Mouse (Mus musculus) frontal cortex, postnatal 14 days (tissue): Measurements from ENCODE around the gene Kremen1.

Source experiments
- DNase-seq, 2 experiments: peaks; one replicate each; pipeline ENCODE4 v3.0.0; 2022; ENCODE audit warnings: low spot score in 2 of 2

Kremen1 gene

DNA sequence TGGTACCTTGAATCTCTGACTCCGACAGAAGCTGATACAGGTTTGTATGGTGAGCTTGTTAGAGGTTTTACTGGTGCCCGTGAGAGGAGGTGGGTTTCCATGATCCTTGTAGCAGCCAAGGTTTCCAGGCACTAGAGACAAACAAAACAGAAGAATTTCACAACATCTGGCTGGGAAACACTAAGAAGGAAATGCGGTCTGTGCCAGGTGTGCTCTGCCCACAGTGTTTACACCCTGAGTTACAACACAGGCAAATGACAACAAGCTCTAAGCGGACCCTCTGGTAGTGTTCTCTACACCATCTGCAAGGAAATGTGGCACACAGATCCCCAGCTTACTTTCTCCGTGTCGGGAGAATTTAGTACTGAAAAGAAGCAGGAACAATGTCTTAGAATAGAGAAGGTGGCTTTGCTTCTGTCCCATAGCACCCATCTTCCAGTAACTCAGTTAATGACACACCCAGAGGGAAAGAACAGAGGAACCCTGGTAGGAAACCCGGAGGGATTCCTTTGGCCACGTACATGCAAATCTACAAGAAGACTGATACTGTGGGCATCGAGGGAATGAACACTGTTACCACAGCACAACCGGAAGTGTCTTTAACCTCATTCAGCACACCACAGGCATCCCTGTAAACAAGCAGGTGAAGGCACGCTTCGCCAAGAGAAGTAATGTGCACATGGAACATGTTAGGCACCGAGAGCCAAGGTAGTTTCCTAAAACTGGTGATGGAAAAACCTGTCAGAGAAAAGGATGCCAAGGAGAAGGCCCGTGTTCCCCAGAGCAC lies 45.8 kb downstream of the Kremen1 start:
- DNase-seq = no peak

DNA sequence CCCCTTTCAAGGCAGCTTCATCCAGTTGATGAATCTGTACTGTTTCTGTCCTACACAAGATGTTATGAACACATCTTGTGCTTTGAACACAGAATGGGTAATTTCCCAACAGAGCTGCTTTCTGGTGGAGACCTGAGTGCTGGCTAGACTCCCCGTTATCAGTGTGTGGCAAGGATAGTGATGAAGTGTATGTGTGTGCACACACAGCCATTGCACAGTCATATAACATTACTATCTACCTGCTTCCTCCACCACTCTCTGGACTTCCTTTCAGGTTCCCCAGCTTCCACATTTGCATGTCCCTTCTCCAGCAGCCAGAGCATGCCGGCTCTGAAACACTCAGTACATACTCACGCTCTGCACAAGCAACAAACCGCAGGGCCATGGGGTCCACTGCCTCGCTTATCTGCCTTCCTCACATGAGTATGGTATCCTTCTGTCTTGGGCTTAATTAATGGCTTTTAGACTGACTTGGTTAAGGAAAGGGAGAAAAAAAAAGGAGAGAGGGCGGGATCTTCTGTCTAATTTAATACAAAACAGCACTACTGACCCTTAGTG lies 46.8 kb downstream of the Kremen1 start:
- DNase-seq = no peak

DNA sequence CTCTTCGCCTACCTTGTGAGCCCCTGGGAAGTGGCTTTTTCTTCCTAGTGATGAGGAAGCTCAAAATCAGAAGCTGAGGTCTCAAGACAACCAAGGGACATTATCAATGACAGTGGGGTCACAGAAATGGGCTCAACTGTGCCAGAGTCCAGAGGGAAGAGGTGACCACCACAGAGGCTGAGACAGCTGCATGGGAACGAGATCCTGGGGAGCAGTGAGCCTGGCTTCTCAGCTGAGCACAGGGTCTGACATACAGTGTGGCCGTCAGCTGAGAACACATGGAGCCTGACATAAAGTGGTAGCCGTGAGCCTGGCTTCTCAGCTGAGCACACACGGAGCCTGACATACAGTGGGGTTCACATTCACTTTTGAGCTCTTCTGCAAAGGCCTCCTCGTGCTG lies 58.3 kb downstream of the Kremen1 start:
- DNase-seq = no peak

DNA sequence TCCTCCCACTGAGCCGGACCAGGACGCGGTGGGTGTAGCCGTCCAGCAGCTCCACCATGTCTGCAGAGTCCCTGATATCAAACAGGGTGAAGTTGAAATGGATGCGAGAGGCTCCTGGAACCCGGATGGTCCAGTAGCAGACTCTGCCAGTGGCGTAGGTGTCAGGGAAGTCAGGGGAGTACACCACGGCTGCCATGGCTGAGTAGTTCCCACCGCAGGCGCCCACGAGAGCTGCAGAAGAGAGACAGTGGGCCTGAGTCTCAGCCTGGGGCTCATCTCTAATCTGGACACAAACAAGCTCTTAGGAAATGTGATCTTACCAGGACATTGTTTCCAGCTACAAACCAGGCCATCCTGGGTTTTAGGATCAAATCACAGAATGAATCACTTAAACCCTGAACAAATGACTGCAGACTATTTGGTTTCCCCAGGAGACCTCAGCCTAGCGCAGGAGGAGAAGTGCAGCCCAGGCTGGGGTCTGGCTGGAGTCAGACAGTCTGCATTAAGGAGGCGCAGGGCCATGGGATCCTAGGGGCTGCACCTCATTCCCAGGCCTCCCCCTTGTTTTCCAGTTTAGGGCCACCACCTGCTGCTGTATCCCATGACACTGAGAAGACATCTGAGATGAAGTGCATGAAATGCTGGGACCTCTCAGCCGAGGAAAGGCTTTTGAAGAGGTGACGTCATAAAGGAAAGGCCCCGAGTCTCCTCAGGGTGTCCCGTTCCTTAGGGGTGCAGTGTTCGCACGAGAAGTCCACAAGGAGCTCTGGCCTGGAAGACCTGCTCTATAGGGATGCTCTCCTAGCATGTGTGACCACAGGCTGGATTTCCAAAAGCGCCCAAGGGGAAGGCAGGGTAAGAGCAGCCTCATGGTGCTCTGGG lies 59.3 kb downstream of the Kremen1 start:
- DNase-seq = no peak

DNA sequence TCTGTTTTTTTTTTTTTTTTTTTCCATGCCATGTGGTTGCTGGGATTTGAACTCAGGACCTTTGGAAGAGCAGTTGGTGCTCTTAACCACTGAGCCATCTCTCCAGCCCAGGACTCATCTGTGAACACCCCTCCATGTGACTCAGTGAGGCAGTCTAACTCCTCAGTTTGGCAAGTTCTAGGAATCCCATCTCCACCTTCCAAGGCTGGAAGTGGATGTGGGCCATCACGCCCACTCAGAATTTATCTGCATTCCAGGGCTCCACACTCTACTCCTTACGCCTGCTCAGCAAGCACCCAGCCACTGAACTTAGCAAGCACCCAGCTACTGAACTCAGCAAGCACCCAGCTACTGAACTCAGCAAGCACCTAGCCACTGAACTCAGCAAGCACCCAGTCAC lies 61.5 kb downstream of the Kremen1 start:
- no peak for DNase-seq

DNA sequence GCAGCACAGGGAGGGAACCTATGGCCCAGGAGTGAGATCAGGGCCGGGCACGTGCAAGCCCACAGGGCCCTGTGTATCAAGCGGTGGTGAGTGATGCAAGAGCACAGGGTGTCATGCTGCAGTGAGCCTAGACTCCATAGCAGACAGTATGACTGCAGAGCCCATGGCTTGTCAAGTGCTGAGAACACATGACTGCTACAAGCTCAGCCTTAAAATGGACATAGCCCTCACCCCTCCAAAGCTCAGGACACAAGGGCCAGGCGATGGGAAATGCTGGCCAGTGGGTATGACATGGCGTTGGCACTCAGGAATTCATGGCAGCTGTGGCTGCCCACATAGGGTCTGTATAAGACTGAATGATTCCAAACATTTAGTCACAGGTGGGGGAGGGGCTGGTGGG lies 64.3 kb downstream of the Kremen1 start:
- DNase-seq = no peak

DNA sequence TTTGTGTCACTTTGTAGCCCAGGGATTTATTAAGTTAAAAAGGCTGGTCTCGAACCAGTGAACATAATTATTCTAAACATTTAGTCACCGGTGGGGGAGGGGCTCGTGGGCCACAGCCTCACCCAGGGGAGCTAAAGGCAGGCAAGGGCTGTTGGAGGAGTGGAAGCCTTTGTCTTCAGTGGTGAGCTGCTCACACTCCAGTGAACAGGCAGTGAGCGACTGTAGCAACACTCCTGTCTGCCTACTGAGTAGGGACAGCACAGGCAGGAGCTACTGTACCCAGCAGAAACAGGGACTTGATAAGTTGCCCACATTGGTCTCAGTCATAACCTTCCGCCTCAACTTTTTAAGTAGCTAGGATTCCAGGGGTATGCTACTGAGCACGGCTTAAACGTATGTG lies 64.8 kb downstream of the Kremen1 start:
- DNase-seq = no peak

DNA sequence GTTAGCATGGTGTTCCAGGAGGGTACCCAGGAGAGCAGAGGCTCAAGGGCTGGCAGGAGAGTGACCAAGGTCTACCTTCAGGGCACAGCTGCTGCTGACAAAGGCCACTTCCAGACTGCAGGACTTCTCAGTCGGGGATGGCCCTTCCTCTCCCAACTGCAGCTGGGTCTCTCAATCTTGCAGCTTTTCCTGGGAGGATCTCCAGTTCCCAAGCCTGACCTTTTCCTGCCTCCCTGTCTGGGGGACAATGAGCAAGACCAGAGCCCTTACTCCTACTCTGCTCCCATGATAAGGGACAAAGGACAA lies 67.8 kb downstream of the Kremen1 start:
- no peak for DNase-seq

DNA sequence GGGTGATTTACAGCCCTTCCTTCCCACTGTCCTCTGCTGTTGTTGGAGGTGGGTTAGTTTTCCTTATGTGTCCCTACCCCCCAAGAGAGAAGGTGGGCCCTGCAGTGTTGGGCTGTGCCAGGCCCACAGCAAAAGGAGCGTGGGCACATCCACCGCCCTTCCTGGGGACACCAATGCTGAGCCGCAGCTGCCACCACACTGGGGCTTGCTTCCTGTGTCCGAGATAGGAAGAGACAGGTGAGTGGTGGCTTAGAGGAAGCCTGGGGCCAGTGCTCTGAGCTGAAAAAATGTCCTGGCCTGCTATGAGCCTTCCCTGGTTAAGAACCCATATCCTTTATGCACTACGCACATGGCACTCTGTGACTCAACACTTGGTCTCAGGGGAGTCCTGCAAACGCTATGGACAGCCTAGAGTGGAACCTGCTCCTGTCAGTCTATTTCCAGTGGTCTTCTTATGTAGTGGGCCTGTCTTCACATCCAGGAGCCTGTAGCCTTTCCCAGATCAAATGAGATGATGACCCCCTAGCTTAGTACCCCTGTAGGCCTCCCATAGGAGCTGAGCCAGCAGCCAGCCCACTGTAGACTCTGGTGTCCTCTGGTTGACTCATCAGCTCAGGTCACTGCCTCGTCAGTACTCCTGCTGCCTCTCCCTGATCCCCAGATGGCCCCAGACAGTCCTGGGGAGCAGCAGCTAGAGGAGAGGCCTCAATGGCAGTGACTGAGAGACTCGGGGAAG lies 68.3 kb downstream of the Kremen1 start:
- DNase-seq = no peak

DNA sequence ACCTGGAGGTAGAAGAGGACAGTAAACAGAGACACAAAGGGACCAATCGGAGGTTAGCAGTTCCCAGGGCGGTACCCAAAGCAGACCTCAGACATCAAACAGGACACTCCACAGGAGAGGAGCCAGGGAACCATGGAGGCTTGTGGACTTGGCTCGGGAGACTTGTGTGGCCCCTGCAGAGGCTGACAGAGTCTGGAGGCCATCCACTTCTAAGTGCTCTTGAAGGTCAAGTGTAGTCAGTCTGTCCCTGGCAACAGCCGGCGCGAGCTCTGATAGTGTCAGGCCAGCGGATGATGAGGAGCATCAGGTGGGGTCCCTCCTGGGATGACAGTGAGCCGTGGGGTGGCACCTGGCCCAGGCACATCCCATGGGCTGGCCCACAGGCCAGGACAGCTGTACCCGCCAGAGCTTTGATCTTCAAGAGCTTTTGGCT lies 69.3 kb downstream of the Kremen1 start:
- DNase-seq = no peak

DNA sequence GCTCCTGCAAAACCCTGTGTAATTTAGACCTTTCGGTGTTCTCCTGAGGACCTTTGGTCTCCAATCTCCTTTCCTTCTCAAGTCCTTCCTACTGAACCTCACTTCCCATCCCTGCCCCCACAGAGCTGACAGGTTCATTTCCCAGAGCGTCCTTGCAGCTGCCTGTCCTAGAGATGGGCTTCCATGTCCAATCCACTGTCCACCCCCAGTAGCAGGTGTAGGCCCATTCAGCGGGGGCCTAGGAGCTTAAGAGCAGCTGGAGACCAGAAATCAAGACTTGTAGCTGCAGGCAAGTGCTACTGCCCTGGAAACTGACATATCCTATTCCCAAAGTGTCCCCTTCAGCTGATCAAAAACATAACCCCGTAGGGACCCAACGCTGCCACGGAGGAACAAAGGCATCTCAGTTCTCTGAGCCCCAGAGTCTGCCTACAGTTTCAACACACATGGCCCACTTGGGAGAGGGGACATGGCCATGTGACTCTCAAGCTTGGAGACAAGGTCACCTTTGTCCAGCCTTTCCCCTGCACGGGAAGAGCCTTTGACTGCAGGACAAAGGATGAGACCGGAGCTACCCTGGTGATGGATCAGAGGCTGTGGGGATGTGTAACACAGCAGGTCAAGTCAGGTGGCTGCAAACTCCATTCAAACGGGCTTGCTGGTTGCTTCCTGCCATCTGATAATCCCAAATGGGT lies 72.0 kb downstream of the Kremen1 start:
- no peak for DNase-seq

DNA sequence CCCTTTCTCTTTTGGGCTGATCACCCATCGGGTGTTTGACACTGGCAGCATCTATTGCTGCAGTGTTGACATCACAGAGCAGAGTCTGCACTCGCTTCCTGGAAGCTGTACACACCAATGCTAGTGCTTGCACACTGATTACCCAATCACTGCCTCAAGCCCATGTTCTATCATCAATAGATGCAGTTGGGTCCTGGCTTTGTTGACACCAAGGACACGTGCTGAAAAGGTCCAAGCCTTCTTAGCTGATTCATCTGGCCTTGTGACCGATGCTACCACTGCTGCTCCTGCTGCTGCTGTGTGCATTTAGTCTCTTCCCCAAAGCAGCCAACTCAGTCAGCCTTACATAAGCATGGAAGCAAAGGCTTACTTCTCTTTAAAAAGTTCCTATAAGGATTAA lies 73.2 kb downstream of the Kremen1 start:
- no peak for DNase-seq

DNA sequence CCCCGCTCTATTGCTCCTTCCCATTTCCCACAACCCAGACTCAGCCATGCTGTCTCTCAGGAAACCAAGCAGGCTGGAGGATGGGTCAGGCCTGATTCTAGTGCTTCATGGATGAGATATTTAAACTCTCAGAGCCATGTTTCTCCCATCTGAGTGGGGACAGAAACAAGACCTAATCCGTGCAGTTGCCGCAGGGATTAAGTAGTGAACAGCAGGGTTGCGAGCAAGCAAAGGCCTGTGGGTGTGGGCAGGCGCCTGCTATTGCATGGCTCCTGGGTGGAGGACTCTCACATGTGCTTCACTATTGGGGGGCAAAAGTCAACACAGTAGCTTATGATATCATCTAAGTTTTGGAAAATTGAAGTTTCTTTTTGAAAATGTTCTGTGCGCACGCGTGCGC lies 76.5 kb downstream of the Kremen1 start:
- DNase-seq = no peak

DNA sequence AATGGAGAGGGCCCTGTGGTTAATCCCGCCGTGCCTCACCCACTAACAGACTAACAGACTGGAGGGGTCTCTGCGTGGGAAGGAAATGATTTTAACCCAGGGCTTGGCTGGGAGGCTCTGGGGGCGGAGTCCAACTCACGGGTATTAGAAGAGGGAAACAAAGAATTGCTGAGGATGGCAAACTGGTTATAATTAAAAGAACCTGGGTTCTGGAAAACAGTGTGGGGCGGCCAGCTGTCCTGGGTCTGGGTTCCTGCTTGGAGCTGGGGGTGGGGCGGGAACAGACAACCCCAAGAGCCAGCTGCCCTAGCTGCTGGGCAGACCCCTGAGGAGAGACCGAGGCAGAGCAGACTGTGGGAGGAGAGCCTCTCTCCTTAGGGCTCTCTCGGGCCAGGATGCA lies 77.1 kb downstream of the Kremen1 start:
- DNase-seq = no peak

DNA sequence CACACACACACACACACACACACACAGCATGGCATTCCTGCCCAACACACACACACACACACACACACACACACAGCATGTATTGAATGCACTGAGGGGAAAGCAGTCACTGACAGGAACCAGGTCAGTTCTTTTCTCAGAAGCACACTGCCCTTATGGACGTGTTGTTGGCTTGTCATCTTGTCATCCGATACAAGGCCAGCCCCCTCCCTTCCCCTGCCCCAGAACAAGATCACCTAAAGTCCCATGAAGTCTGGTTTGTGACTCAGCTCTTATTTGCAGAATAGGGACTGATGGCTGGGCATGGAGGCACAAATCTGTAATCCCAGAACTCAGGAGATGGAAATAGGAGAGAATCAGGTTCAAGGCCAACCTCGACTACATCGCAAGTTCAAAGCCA lies 78.5 kb downstream of the Kremen1 start:
- DNase-seq = no peak

DNA sequence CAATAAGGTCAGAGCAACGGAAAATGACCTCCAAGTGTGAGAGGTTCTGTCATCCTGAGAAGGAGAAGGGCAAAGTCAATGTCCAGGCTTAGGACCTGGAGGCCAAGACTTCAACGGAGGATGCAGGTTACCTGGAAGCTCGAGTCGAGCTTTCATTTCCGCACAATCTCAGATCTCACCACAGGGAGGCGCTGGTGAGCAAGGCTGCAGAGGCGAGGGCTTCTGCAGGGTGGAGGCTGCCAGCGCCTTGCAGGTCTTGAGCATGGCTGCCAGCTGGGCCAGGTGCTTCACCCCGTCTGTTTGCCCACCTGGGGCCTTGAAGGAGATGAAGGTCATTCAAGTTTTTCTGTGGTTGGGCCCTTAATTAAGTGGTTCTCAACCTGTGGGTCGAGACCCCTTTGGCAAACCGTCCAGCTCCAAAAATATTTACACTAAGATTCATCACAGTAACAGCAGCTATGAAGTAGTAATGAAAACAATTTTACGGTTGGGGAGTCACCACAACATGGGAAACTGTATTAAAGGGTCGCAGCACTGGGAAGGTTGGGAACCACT lies 79.4 kb downstream of the Kremen1 start:
- DNase-seq = peak; percentile 36 to 69

DNA sequence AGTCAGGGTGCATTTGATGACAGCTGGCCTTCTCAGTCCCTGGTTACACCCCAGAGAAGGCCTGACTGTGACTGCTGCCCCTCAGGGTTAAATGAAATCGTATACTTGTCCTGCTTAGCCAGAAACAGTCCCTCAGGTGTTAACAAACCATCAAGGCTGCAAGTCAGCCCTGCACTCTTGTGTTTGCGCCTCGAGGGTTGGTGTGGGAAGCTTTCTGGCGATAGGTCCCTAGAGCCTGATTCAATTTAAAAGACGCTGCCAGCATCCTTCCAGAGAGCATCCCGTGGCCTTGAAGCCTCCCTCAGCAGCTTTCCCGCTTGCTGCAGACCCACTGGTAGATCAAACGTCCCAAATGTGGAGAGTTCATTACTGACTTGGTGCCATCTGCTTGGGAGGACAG lies 82.0 kb downstream of the Kremen1 start:
- DNase-seq = no peak

DNA sequence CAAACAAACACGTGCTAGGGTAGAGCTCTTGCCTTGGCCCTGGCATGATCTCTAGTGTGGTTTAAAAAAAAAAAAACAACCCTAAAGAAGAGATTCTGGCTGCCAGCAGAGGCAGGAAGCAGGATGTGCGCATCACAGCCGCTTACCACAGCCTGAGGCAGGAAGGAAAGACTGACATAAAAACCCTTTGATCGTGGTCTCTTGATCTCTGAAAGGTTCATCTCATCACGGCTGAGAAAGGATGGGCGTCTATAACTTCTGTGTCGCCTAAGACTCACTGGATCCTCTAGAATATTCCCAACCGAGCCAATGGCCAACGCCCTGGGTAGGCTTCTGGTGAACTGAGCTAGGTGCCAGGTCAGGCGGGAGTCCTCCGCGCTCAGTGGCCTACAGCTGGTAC lies 84.2 kb downstream of the Kremen1 start:
- no peak for DNase-seq

DNA sequence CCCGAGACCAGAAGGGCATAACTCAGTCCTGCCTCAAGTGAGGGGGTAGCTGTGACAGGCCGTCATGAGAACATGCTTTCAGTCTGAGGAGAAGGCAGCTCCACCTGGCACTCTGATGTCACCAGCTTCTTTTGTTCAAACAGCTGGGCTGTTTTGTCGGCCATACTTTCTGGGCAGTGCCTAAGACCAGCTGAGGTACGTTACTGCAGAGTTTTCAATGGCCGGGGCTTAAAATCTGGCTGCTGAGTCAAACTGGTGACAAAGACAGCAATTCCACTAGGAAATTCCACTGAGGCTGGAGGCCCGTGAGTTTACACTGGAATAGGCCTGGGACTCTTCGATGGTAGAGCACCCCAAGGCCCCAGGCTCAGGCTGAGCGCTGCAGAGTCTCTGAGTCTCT lies 84.7 kb downstream of the Kremen1 start:
- DNase-seq = no peak

DNA sequence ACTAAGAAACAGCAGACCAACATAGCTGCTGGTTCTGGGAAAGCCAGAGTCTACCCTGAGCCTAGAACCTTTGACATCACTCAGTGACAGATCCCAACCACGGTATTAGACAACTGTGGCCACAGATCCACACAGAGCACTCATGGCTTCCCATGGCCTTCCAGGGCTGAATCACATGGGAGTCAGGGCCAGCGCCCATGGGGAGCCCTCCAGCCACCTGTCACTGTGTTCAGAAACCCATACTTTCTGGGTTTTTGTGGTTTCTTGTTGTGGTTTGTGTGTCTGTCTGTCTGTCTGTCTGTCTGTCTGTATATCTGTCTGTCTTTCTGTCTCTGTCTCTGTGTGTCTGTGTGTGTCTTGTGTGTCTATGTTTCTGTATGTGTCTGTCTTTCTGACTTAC lies 85.5 kb downstream of the Kremen1 start:
- DNase-seq = no peak

DNA sequence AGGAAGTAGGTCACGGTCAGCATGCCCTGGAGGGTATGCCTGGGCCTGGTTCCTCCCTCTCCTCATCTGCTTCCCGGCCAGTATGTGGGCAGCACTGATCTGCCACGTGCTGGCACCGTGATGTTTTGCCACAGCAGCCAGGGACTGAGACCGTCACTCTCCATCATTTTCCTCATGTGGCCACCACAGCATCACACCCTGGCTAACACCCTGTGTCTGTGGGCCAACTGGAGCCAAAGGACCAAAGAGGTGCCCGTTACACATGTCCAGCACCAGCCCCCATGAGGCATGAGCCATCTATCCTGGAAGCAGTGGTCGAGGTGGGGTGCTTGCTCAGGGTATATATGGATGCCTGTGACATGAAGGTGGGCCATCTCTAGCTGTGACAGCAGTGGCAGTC lies 86.2 kb downstream of the Kremen1 start:
- no peak for DNase-seq
